Mouse (Mus musculus) neural tube, embryonic 15.5 days (tissue): ENCODE results near the gene Cux1. TPM values are rescaled to one million over a fixed set of nuclear protein-coding genes. Genes with fewer than 3 reads are reported as not detected.

Experiments used
- ATAC-seq: fragments of 200-750 bp; cut with Nextera tagmentation; 2 replicates; pipeline ENCODE4 v1.8.0; 2017; ENCODE audit warnings: mild to moderate bottlenecking, moderate TSS enrichment, moderate library complexity; ENCODE audit not compliant: low FRiP score
- H3K27ac ChIP-seq: fragments of 300-500 bp; sonication (generic); replicated peaks from 2 replicates; pipeline ENCODE4 v1.5.1; 2015; ENCODE audit warnings: mild to moderate bottlenecking, inconsistent platforms
- H3K27me3 ChIP-seq: fragments of 300-500 bp; sonication (generic); replicated peaks from 2 replicates; pipeline ENCODE4 v1.6.1; 2015; ENCODE audit warnings: inconsistent platforms
- H3K36me3 ChIP-seq: fragments of 300-500 bp; sonication (generic); 2 replicates; pipeline ENCODE4 v1.6.1; 2015; ENCODE audit warnings: inconsistent platforms
- H3K4me1 ChIP-seq: fragments of 300-500 bp; sonication (generic); 2 replicates; pipeline ENCODE4 v1.6.1; 2015; ENCODE audit warnings: inconsistent platforms
- H3K4me2 ChIP-seq: fragments of 300-500 bp; sonication (generic); 2 replicates; pipeline ENCODE4 v1.6.1; 2015; ENCODE audit warnings: inconsistent platforms, mild to moderate bottlenecking, moderate library complexity
- H3K4me3 ChIP-seq: fragments of 300-500 bp; sonication (generic); replicated peaks from 2 replicates; pipeline ENCODE4 v1.5.1; 2015; ENCODE audit warnings: mild to moderate bottlenecking, inconsistent platforms
- H3K9ac ChIP-seq: fragments of 300-500 bp; sonication (generic); replicated peaks from 2 replicates; pipeline ENCODE4 v1.6.1; 2015; ENCODE audit warnings: mild to moderate bottlenecking, inconsistent platforms
- H3K9me3 ChIP-seq: fragments of 300-500 bp; sonication (generic); replicated peaks from 2 replicates; pipeline ENCODE4 v1.6.1; 2016; ENCODE audit warnings: inconsistent platforms
- WGBS: fragments of 180-500 bp; shearing (Covaris S2); methylation state at CpG from one replicate; pipeline ENCODE4 v1.1.7; 2015; ENCODE audit warnings: mixed read lengths; 5-methylcytosine and 5-hydroxymethylcytosine counted together
- polyA plus RNA-seq: library from polyadenylated mRNA; unstranded; fragments of >200 nt; fragmentation: Nextera tagmentation; extraction: Ambion mirVana; gene quantifications from 2 replicates; pipeline ENCODE4 v1.2.1, GENCODE M21; 2015

The Cux1 gene
- polyA plus RNA-seq, 1 experiment from 2014 or later: 87.8 TPM

- no peak overlapping the region for H3K9ac ChIP-seq
- WGBS: 64% methylated on average over 9 of the region's 9 CpGs
- H3K4me2 ChIP-seq: no peak overlapping the region
- H3K9me3 ChIP-seq: no peaks in the 10 kb centered on the region
- no peaks in the 10 kb centered on the region for H3K27me3 ChIP-seq
- H3K36me3 ChIP-seq: no peaks in the 10 kb centered on the region
- H3K4me3 ChIP-seq: no peak overlapping the region
- 0 out of 2 replicates have a peak, but pooled peaks cover 7% of the 10 kb centered on the region for H3K4me1 ChIP-seq
- ATAC-seq: no peak
- no peak overlapping the region for H3K27ac ChIP-seq
These were observed 184.9 kb downstream of the Cux1 start for GRCm38 (mm10) chr5:136382261-136383005.

DNA sequence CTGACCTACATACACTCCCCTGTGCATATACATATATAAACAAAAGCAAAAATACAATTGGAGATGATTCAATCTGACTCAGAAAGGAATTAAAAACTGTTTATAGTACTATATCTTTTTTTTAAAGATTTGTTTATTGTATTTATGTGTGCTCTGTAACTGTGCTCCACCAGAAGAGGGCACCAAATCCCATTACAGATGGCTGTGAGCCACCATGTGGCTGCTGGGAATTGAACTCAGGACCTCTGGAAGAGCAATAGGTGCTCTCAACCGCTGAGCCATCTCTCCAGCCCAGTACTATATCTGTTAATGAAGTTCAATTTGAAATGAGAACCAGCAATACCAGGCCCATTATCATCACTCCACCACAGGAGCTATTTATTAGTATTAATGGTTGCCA, 187.9 kb downstream of the Cux1 start:
- Histone ChIP-seq H3K4me1 (peaks cover 30% of the 10 kb centered on the region), H3K9ac (no peak overlapping the region), H3K9me3 (no peaks in the 10 kb centered on the region), H3K36me3 (no peaks in the 10 kb centered on the region), H3K27ac (no peak overlapping the region), H3K27me3 (no peaks in the 10 kb centered on the region), H3K4me3 (no peak overlapping the region), H3K4me2 (no peak overlapping the region)
- 80% methylated on average over 1 of the region's 1 CpGs for WGBS
- no peak for ATAC-seq

GRCm38 (mm10) chr5:136377101-136377500, 190.2 kb downstream of the Cux1 start:
- WGBS: 67% methylated on average over 3 of the region's 3 CpGs
- Histone ChIP-seq H3K9me3 (no peaks in the 10 kb centered on the region), H3K27me3 (no peaks in the 10 kb centered on the region), H3K4me3 (no peak overlapping the region), H3K4me2 (no peak overlapping the region), H3K27ac (no peak overlapping the region), H3K36me3 (0 out of 2 replicates have a peak, but pooled peaks cover 2% of the 10 kb centered on the region), H3K9ac (no peak overlapping the region), H3K4me1 (peaks cover 26% of the 10 kb centered on the region)
- no peak for ATAC-seq

DNA sequence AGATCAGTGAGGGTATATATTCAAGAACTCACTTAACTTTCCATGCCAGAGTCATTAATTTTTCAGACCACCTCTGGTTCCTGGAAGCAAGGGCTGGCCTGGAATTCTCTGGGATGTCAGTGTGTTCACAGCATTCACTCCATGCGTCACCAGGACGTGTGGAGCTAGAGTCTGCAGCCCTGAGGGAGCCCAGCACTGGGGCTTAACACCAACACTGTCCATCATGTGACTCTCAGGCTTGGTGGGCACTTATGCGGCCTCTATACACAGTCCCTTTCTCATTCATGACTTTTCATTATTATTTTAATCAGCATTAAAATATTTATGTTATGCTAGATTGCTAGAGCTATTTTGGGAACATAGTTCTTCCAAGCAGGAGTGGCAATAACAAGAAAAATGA, 191.9 kb downstream of the Cux1 start:
- Histone ChIP-seq H3K36me3 (0 out of 2 replicates have a peak, but pooled peaks cover 3% of the 10 kb centered on the region), H3K4me2 (no peak overlapping the region), H3K27ac (no peak overlapping the region), H3K4me1 (peaks cover 23% of the 10 kb centered on the region), H3K27me3 (no peaks in the 10 kb centered on the region), H3K9ac (no peak overlapping the region), H3K9me3 (no peaks in the 10 kb centered on the region), H3K4me3 (no peak overlapping the region)
- no peak for ATAC-seq
- 58% methylated on average over 3 of the region's 3 CpGs for WGBS

- Histone ChIP-seq H3K27me3 (no peaks in the 10 kb centered on the region), H3K27ac (no peak overlapping the region), H3K4me2 (no peak overlapping the region), H3K4me3 (no peak overlapping the region), H3K9ac (no peak overlapping the region), H3K36me3 (peaks cover 13% of the 10 kb centered on the region), H3K9me3 (no peaks in the 10 kb centered on the region), H3K4me1 (peaks cover 27% of the 10 kb centered on the region)
- ATAC-seq: no peak
- 84% methylated on average over 3 of the region's 3 CpGs for WGBS
These were observed 195.0 kb downstream of the Cux1 start for GRCm38 (mm10) chr5:136372276-136372675.

GRCm38 (mm10) chr5:136363421-136363820, 203.9 kb downstream of the Cux1 start:
- Histone ChIP-seq H3K27ac (no peak overlapping the region), H3K4me1 (no peaks in the 10 kb centered on the region; the same call in 1 of the 2 replicates), H3K4me2 (no peak overlapping the region), H3K36me3 (peaks cover 19% of the 10 kb centered on the region), H3K9ac (no peak overlapping the region), H3K9me3 (no peaks in the 10 kb centered on the region), H3K27me3 (no peaks in the 10 kb centered on the region), H3K4me3 (no peak overlapping the region)
- WGBS: 41% methylated on average over 7 of the region's 7 CpGs
- ATAC-seq: no peak

DNA sequence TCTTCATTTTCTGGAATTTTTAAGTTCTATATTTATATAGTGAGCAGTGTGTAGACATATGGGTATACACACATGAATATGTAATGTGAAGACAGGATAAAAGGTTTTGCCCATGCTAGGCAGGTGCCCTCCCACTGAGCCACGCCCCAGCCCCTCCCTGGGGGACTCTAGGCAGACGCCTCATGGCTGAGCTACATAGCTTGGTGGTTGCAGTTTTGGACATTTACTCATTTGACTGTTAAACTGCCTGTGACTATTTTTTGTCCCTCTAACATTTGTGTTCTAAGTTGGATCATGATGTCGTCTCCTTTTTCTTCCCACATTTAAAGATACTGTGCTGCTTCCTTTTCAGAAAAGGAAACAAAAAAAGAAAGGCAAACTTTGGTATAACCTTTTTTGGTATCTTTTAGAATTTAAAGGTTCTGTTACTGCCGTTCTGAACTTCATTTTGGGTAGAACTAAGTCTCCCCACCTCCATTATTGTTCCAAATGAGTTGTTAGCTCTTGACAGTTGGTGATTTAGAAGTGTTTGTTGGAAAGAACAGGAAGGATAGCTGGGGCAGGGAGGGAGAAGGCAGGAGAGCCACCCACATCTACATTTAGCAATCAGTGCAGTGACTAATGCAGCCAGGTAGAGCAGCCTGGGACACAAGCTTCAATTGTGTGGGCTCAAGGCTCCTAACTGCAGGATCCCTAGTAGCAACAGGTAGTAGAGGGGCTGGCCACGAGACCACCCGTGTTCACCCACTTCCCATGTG, 204.6 kb downstream of the Cux1 start:
- H3K9me3 ChIP-seq: no peaks in the 10 kb centered on the region
- no peak overlapping the region for H3K27ac ChIP-seq
- peaks cover 2% of the 10 kb centered on the region for H3K4me1 ChIP-seq
- no peak overlapping the region for H3K9ac ChIP-seq
- H3K36me3 ChIP-seq: peaks cover 19% of the 10 kb centered on the region; the same call in 1 of the 2 replicates
- WGBS: 92% methylated on average over 6 of the region's 6 CpGs
- no peak for ATAC-seq
- no peak overlapping the region for H3K4me2 ChIP-seq
- no peaks in the 10 kb centered on the region for H3K27me3 ChIP-seq
- H3K4me3 ChIP-seq: no peak overlapping the region

- Histone ChIP-seq H3K4me3 (no peak overlapping the region), H3K27me3 (no peaks in the 10 kb centered on the region), H3K4me1 (peaks cover 8% of the 10 kb centered on the region), H3K36me3 (peaks cover 19% of the 10 kb centered on the region; the same call in 1 of the 2 replicates), H3K9me3 (no peaks in the 10 kb centered on the region), H3K27ac (no peak overlapping the region), H3K4me2 (no peak overlapping the region), H3K9ac (no peak overlapping the region)
- WGBS: 94% methylated on average over 5 of the region's 5 CpGs
- no peak for ATAC-seq
These were observed 205.3 kb downstream of the Cux1 start for GRCm38 (mm10) chr5:136362021-136362420.

DNA sequence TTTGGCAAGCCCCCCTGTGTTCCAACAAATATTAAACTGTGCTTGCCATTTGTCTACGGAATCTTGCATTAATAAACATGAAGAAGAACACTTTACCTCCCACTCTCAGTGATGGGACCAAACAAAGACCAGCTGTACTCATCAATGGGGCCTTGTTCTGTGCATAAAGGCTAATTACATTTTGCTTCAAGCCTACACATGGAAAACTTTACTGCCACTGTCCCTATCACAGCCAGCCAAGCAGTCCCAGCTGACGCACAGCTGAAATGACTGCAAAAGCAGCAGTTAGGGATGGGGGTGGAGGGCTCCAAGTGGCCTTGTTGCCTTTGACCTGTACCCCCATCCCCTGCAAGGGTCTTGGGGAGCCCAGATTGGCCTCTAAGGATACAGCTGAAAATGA, 210.1 kb downstream of the Cux1 start:
- Histone ChIP-seq H3K4me2 (no peak overlapping the region), H3K36me3 (peaks cover 10% of the 10 kb centered on the region; the same call in 1 of the 2 replicates), H3K4me3 (no peak overlapping the region), H3K9me3 (no peaks in the 10 kb centered on the region), H3K9ac (no peak overlapping the region), H3K4me1 (peaks cover 41% of the 10 kb centered on the region), H3K27me3 (no peaks in the 10 kb centered on the region), H3K27ac (no peak overlapping the region)
- 21% methylated on average over 2 of the region's 2 CpGs for WGBS
- no peak for ATAC-seq

DNA sequence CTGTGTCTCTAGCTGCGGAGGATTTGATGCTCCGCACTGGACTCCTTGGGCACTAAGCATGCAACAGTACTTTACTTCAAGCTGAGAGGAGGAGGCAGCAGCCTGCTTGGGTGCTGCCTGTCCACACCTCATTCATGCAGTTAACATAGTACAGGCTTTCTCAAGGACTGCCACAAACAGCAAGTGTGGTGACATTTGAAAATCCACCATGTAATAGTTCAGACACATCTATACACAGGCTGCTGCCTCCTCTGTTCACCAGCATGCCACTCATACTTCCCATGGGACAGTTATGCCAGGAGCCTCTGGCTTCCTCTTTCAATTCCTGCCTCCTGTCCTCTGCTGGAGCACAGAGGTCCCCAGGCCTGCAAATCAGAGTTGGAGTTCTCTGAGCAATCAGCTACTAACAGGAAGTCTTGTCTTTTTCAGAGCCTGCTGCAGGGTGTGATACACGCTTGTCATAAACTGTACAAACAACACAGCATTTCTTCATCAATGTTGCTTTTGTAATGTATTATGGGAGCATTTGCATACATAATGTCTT, 211.6 kb downstream of the Cux1 start:
- no peak overlapping the region for H3K4me3 ChIP-seq
- WGBS: 88% methylated on average over 3 of the region's 3 CpGs
- H3K9ac ChIP-seq: no peak overlapping the region
- H3K4me1 ChIP-seq: peaks cover 47% of the 10 kb centered on the region
- H3K27me3 ChIP-seq: no peaks in the 10 kb centered on the region
- ATAC-seq: no peak
- no peak overlapping the region for H3K27ac ChIP-seq
- H3K4me2 ChIP-seq: no peak overlapping the region
- H3K9me3 ChIP-seq: no peaks in the 10 kb centered on the region
- 0 out of 2 replicates have a peak, but pooled peaks cover 4% of the 10 kb centered on the region for H3K36me3 ChIP-seq

DNA sequence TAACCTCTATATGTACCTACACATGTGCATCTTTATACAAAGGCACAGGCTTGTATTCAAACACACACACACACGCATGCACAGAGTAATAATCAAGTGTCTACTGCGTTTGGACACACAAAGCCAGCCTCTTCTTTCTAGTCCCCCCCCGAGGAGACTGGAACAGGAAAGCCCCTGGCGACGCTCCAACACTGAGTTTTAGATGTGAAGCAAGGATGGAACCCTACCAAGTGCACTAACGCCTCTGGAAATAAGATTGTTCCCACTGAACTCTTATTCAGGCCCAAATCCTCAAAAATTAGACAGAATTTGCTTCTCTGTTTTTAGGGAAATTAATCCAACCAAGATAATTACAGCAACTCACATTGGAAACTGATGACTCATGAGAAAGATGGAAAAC, 212.6 kb downstream of the Cux1 start:
- 61% methylated on average over 6 of the region's 6 CpGs for WGBS
- H3K4me2 ChIP-seq: no peak overlapping the region
- no peaks in the 10 kb centered on the region for H3K27me3 ChIP-seq

More for the DNA sequence above, 212.6 kb downstream of the Cux1 start:
- Histone ChIP-seq H3K4me1 (peaks cover 47% of the 10 kb centered on the region), H3K36me3 (0 out of 2 replicates have a peak, but pooled peaks cover 2% of the 10 kb centered on the region), H3K9ac (no peak overlapping the region), H3K27ac (no peak overlapping the region), H3K9me3 (no peaks in the 10 kb centered on the region), H3K4me3 (no peak overlapping the region)
- ATAC-seq: no peak
